Mouse (Mus musculus): ENCODE data around the gene Cant1.

Cant1 gene

GRCm38 (mm10) chr11:118418834-118419504 is at the start of gene Cant1:
Gene Cant1, minus strand, starts transcription at chr11:118419086.
- peak; percentile 99 for DNase-seq

DNA sequence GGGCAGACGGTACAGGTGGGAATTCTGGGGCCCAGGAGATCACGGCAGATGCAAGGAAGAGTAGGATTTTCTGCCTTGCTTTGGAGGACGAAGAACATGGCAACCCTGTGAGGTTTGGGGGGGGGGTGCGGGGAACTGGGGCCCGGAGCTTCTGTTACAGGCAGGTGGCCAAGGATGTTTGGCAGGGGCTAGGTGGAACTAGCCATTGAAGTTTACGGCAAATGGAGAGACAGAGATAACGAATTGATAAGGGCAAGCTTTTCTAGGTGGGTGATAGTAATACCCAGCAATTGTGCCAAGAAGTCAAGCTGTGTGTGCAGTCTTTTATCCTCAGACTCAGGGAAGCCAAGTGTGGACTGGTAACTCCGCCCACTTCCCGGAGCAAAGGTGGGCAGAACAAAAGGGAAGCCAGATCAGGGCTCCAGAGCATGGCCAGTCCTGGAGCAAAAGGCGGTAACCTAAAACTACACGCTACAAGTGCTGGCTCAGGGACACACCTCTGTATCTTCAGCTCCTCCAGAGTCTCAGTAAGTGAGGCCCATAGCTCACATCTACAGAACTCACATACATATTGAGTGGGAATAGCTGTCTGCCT is 48.7 kb upstream of the Cant1 start:
- no peak for DNase-seq

DNA sequence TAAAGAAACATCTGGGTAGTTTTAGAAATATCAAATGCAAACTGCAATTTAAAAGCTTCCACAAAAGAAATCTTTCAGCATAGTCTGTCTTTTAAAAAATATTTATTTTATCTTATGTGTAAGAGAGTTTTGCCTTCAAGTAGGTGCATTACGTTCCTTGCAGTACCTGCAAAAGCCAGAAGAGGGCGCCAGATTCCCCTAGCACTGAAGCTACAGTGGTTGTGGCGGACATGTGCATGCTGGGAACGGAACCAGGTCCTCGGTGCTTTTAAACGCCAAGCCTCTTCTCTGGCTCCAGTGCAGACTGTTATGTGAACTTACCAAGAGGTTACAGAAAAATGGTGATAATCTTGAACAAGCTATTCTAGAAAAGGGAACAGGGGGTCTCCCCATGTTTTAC is 41.4 kb upstream of the Cant1 start:
- DNase-seq, result no peak

DNA sequence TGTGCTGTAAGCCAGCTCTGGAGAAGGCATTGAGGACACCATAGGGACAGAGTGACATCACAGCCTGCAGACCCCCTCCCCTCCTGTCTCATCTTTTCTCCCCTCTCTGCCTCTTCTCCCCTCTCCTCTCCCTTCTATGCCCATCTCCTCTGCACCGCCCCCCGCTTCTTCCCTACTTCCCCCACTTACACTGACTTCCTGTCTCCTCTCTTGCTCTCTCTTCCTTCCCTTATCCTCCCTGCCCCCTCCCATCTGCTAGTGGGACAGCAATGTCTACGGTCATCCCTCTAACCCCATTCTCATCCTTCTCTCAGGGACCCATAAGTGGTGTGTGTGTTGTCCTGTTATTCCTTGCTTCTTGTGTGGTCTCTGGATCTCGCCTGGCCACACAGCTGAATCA is 40.6 kb upstream of the Cant1 start:
- no peak for DNase-seq

DNA sequence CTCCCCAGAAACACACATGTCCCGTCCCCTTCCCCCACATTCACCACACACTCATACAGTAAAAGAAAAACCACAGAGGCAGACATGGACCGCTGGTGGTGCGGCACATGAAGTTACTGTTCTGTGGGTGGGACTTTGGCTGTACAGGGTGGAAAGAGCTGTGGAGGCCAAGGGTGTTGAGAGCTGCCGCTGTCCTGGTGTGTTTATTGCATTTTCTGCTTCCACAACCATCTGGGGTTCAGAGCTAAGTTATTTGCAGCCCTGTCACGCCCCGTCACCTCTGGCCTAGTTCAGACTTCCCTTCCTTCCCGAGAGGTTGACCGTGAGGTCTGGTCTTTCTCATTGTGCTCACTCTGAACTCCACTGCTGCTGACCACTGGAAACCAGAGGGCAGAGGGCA is 40.2 kb upstream of the Cant1 start:
- no peak for DNase-seq

DNA sequence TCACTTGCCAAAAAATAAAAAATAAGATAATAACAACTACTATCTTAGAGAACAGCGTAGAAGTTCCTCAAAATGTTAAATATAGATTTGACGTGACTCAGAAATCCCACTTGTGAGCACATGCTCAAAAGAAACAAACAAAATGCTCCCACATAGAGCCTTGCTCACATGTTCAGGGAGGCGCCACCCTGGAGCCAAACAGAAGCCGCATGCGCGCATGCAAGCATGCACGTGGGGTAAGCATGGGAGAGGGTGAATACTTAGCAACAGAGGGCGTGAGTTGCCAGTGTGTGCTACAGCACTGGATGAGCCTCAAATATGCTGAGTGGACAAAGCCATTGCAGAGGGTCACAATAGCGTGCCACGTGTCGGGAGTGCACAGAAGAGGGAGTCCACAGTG is 38.1 kb upstream of the Cant1 start:
- peak; percentile 77 for DNase-seq

DNA sequence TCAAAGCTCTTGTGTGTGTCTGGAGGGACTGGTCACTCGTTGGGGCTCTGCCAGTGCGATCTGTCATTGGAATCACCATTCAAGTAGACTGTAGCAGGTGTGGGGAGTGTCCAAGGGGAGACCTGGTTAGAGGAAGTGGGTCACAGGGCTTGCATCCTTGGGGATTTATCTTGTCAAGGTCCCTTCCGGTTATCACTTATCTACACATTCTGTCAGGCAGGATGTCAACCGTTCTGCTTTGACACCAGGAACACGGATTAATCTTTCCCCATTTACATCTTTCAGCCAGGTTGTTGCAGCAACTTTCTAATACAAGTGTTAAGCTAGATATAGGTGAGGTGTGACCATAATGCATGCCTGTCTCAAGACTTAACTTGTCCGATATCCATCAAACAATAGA is 36.9 kb upstream of the Cant1 start:
- no peak for DNase-seq

DNA sequence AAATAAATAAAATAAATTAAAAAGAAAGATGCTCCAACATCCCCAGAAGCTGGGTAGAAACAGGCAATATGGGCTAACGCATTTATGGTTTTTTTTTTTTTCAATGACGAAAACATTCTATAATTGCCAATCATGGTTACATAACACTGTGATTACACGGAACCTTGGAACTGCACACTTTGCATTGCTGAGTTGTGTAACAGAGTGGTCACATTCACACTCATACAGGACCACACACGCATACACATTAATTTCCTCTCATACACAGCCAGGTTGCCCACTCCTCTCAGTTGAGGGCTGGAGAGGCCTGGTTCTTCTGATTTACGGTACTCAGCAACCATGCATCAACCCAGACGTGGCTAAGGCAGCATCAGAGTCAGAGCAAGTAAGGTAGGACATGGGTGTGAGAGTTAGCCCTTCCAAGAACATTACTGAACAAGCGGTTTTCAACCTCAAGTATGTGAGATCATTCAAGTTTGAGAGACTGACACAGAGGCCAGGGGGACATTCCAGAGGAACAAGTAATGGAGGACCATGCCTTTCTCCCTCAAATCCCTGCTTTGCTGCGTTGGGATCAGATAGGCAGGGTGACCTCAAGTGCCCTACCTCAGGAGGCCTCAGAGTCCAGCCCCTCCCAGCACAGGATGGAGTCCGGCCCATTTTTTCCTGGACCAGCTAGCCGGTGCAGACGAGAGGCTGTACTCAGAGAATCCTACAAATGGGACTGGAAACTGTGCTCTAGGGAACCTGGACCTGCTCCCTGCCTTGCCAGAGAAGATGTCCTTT is 35.2 kb upstream of the Cant1 start:
- no peak for DNase-seq

DNA sequence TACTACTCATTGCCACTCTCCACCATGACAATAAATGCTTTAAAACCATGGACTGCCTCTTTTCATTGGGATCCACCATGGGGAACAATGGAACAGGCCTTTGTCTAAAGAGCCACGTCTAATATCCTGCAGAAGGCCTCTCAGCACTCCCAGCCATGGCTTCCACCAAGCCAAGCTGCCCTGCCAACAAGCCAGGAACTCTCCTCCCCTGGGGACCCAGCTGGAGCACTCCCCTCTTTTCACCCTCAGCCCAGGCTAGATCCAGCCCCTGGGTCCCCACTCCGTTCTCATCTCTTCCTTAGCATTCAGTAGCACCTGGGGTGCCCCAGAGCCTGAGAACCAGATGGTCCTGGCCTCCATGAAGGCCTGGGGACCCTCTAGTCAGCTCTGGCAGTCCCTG is 34.1 kb upstream of the Cant1 start:
- DNase-seq, result no peak

DNA sequence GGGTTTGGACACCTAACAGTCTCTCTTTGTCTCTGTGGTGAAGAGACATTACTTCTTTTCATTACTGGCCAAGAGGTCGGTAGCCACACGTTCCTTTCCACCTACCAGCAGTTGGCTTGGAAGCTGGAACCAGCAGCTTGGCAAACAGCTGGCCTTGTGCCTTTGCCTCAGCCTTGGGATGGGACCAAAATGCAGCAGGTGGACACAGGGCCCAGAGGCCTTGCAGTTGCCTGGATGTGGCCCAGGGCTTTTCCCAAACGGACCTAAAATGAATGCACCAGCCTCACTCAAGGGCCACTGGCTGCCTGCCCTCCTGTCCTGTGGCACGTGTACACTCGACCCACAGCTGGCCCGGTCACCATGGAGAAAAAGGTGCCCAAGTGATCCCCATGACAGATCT is 32.3 kb upstream of the Cant1 start:
- no peak for DNase-seq

DNA sequence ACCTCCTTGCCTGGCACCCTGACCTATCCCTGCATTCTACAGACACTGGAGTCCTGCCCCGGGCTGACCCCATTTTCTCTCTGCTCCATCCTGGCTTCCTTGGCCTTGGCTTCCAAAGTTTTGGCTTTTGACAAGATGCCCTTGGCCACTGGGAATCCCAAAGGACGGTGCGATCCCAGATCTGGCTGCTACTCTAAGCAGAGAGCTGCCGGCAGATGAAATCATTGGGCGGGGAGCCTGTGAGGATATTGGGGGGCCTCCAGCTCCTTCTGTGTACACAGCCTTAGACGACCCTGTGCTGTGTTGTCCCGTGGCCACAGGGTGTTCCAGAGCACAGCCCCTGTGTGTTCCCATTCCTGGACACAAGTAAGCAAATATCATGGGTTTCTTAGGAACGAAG is 29.5 kb upstream of the Cant1 start:
- DNase-seq, result no peak

DNA sequence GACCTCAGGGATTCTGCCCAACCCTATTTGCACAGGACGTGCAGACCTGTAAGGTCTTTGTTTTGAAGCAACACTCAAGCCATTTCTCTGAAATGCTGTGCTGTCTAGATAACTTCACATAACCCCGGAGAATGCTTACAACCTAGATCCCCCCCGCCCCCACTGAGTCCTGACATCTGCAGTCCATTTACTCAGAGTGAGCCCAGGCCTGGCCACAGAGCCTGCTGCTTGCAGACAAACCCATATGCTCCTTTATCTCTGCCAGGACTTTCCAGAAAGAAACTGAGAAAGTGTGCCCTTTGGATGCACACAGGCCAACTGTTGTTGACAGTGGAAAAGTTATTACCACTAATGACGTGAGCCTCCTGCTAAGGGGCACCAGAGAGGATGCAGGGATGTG is 28.5 kb upstream of the Cant1 start:
- DNase-seq, result no peak

GRCm38 (mm10) chr11:118445843-118446242 is 27.0 kb upstream of the Cant1 start:
- peak; percentile 63 for DNase-seq

- DNase-seq, result no peak
Observed at GRCm38 (mm10) chr11:118443201-118443970, 24.5 kb upstream of the Cant1 start.

GRCm38 (mm10) chr11:118442691-118443090 is 23.8 kb upstream of the Cant1 start:
- no peak for DNase-seq

- DNase-seq, result no peak
Observed at GRCm38 (mm10) chr11:118438665-118439414, 20.0 kb upstream of the Cant1 start.

DNA sequence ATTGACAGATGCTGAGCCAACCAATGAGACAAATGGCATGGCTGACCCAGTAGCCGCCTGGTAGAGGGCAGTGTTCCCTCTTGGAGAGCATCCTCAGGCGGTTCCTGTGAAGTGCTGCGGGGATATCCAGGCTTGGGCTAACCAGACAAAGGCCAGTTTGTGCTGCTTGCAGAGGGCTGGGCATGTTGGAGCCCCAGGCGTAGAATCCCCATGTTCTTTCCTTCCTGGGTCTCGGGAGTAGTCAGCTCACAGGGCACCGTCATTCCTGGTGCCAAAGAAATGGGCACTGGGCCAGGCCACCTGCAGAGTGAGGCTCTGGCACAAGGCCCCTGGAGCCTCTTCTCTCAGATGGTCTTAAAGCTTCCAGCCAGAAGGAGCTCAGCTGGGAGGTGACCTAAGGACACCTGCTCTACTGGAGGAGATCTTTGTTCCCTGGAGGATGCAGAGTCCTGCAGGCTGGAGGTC is 17.6 kb upstream of the Cant1 start:
- DNase-seq, result no peak

GRCm38 (mm10) chr11:118434093-118434492 is 15.2 kb upstream of the Cant1 start:
- DNase-seq, result no peak

- DNase-seq, result no peak
Observed at GRCm38 (mm10) chr11:118433398-118433868, 14.5 kb upstream of the Cant1 start.

DNA sequence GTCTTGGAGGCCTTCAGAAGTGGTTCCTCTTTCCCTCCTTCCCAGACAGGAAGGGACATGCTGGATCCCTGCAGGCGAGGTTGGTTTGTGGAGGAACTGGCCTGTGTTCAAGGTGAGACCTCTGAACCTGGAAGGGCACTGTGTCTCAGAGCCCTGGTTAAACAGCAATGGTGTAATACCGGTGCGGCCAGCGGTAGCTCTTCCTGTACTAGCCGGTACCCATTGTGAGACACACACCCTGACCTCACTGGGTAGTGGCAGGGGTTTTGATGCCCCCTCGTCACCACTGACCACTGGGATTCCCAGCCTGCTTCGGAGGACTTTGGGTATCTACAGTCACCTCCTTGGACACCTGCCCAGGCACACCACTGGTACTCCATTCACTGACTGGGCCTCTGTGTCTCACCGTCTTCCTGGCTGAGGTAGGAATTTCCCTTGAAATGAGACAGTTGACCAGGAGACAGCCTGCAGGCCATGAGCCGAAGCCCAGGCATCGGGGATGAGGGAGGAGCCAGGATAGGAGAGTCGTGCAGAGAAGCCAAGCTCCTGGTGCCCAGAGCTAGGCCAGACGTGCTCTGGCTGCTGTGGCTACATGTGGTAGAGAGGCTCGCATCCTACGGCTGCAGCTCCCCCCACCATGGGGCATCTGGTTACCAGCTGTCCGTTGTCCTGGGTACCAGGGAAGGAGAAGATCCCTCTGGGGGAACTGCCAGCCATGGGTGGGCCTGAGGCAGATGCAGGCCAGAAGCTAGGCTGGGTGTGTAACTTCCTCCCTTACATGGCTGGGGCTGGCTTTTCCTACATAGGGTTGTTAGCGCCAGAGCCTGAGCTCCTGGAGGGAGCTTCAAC is 12.4 kb upstream of the Cant1 start:
- no peak for DNase-seq

GRCm38 (mm10) chr11:118430291-118430885 is 11.5 kb upstream of the Cant1 start:
- no peak for DNase-seq
